Mouse (Mus musculus) hindbrain, embryonic 14.5 days (tissue): Measurements from ENCODE around the gene Zfp988. TPM values are rescaled to one million over a fixed set of nuclear protein-coding genes. Genes with fewer than 3 reads are reported as not detected.
"Not testable (repeated sequence)": the region's sequence is repeated elsewhere in the genome, so short reads cannot be mapped to it uniquely, and the experiment has no call there.

Source experiments
- ATAC-seq: fragments of 200-750 bp; cut with Nextera tagmentation; 2 replicates; pipeline ENCODE4 v1.8.0; 2017; ENCODE audit warnings: moderate number of reproducible peaks, mild to moderate bottlenecking, moderate TSS enrichment, moderate library complexity; ENCODE audit not compliant: low FRiP score
- DNase-seq: peaks from one replicate; pipeline ENCODE4 v3.0.0-alpha.2; 2015; ENCODE audit warnings: low spot score
- H3K27ac ChIP-seq: fragments of 300-500 bp; sonication (generic); 2 replicates; pipeline ENCODE4 v1.5.1; 2014; ENCODE audit warnings: mild to moderate bottlenecking, moderate library complexity
- H3K27me3 ChIP-seq: fragments of 300-500 bp; sonication (generic); 2 replicates; pipeline ENCODE4 v1.6.1; 2014; ENCODE audit warnings: mild to moderate bottlenecking, low read length, mixed read lengths; ENCODE audit not compliant: control insufficient read depth, insufficient read depth
- H3K36me3 ChIP-seq: fragments of 300-500 bp; sonication (generic); replicated peaks from 2 replicates; pipeline ENCODE4 v1.6.1; 2014; ENCODE audit not compliant: control insufficient read depth, insufficient read depth
- H3K4me1 ChIP-seq: fragments of 300-500 bp; sonication (generic); replicated peaks from 2 replicates; pipeline ENCODE4 v1.6.1; 2014; ENCODE audit warnings: antibody characterized with exemption, low read length, mixed read lengths; ENCODE audit not compliant: control insufficient read depth, insufficient read depth
- H3K4me2 ChIP-seq: fragments of 300-500 bp; sonication (generic); replicated peaks from 2 replicates; pipeline ENCODE4 v1.6.1; 2014; ENCODE audit warnings: mild to moderate bottlenecking, moderate library complexity
- H3K4me3 ChIP-seq: fragments of 300-500 bp; sonication (generic); replicated peaks from 2 replicates; pipeline ENCODE4 v1.5.1; 2014; ENCODE audit warnings: mild to moderate bottlenecking, low read length
- H3K9ac ChIP-seq: fragments of 300-500 bp; sonication (generic); 2 replicates; pipeline ENCODE4 v1.6.1; 2014
- H3K9me3 ChIP-seq: fragments of 300-500 bp; sonication (generic); 2 replicates; pipeline ENCODE4 v1.6.1; 2016; ENCODE audit warnings: low read length; ENCODE audit not compliant: control insufficient read depth
- WGBS: fragments of 180-500 bp; shearing (Covaris S2); extraction: QIAGEN DNeasy Blood & Tissue Kit; methylation state at CpG from one replicate; pipeline ENCODE4 v1.1.7; 2014; 5-methylcytosine and 5-hydroxymethylcytosine counted together
- polyA plus RNA-seq: library from polyadenylated mRNA; unstranded; fragments of >200 nt; fragmentation: Nextera tagmentation; extraction: Ambion mirVana; gene quantifications from 2 replicates; pipeline ENCODE4 v1.2.1, GENCODE M21; 2014

Zfp988 gene
- polyA plus RNA-seq, 1 experiment from 2014 or later = 0.19 TPM

GRCm38 (mm10) chr4:147349687-147350415 is 44.4 kb downstream of the Zfp988 start:
- not testable (repeated sequence) for H3K27me3 ChIP-seq, DNase-seq, H3K36me3 ChIP-seq, H3K4me1 ChIP-seq, H3K4me2 ChIP-seq, H3K27ac ChIP-seq, ATAC-seq, H3K4me3 ChIP-seq, H3K9ac ChIP-seq
- H3K9me3 ChIP-seq = peaks cover 58% of the 10 kb centered on the region
- 83% methylated on average over 9 of the region's 9 CpGs for WGBS

- not testable (repeated sequence) for ATAC-seq, H3K4me3 ChIP-seq, H3K9ac ChIP-seq, H3K4me2 ChIP-seq, H3K4me1 ChIP-seq, DNase-seq, H3K27ac ChIP-seq, H3K27me3 ChIP-seq, H3K36me3 ChIP-seq
- WGBS = 91% methylated on average over 2 of the region's 2 CpGs
- peaks cover 52% of the 10 kb centered on the region for H3K9me3 ChIP-seq
Measured at GRCm38 (mm10) chr4:147350541-147350940, 45.1 kb downstream of the Zfp988 start.

- peaks cover 47% of the 10 kb centered on the region for H3K9me3 ChIP-seq
- H3K4me1 ChIP-seq = not testable (repeated sequence)
Measured at GRCm38 (mm10) chr4:147351376-147351980, 46.0 kb downstream of the Zfp988 start.

GRCm38 (mm10) chr4:147353626-147354025 is 48.2 kb downstream of the Zfp988 start:
- DNase-seq, H3K27ac ChIP-seq, H3K4me1 ChIP-seq, H3K36me3 ChIP-seq, H3K4me3 ChIP-seq, H3K27me3 ChIP-seq, H3K4me2 ChIP-seq, ATAC-seq, H3K9ac ChIP-seq: not testable (repeated sequence)
- H3K9me3 ChIP-seq = peaks cover 33% of the 10 kb centered on the region
- WGBS = 88% methylated on average over 4 of the region's 4 CpGs

More at GRCm38 (mm10) chr4:147351376-147351980, 46.0 kb downstream of the Zfp988 start:
- not testable (repeated sequence) for ATAC-seq, H3K27ac ChIP-seq, H3K4me3 ChIP-seq, H3K36me3 ChIP-seq, H3K4me2 ChIP-seq, DNase-seq, H3K9ac ChIP-seq, H3K27me3 ChIP-seq
- WGBS = 85% methylated on average over 9 of the region's 13 CpGs

GRCm38 (mm10) chr4:147356042-147356441 is 50.6 kb downstream of the Zfp988 start:
- no CpG with 5 or more reads among the region's 3 CpGs for WGBS
- not testable (repeated sequence) for H3K4me3 ChIP-seq, H3K36me3 ChIP-seq, H3K4me2 ChIP-seq, H3K4me1 ChIP-seq, H3K9me3 ChIP-seq, DNase-seq, H3K27me3 ChIP-seq, H3K9ac ChIP-seq, H3K27ac ChIP-seq, ATAC-seq

- DNase-seq, H3K9me3 ChIP-seq, ATAC-seq, H3K27ac ChIP-seq, H3K9ac ChIP-seq, H3K4me1 ChIP-seq, H3K27me3 ChIP-seq, H3K4me2 ChIP-seq, H3K36me3 ChIP-seq, H3K4me3 ChIP-seq: not testable (repeated sequence)
- WGBS = no CpG with 5 or more reads among the region's 2 CpGs
Measured at GRCm38 (mm10) chr4:147357195-147357594, 51.7 kb downstream of the Zfp988 start.

GRCm38 (mm10) chr4:147361003-147361402 is 55.5 kb downstream of the Zfp988 start, which contains the start of gene Zfp978:
TSS of gene Zfp978 (plus strand) at chr4:147361303.
- H3K36me3 ChIP-seq, DNase-seq, H3K27ac ChIP-seq, H3K4me1 ChIP-seq, H3K9me3 ChIP-seq, H3K9ac ChIP-seq, H3K4me2 ChIP-seq, H3K4me3 ChIP-seq, ATAC-seq, H3K27me3 ChIP-seq: not testable (repeated sequence)
- WGBS = no CpG with 5 or more reads among the region's 6 CpGs

- no CpG with 5 or more reads among the region's 1 CpGs for WGBS
- H3K4me3 ChIP-seq, H3K4me2 ChIP-seq: not testable (repeated sequence)
Measured at GRCm38 (mm10) chr4:147361872-147362271, 56.4 kb downstream of the Zfp988 start.

GRCm38 (mm10) chr4:147369564-147369963 is 64.1 kb downstream of the Zfp988 start:
- H3K4me3 ChIP-seq, H3K27ac ChIP-seq, H3K27me3 ChIP-seq, H3K9ac ChIP-seq, H3K4me1 ChIP-seq, DNase-seq, H3K4me2 ChIP-seq, H3K36me3 ChIP-seq, H3K9me3 ChIP-seq: not testable (repeated sequence)
- WGBS = no CpG with 5 or more reads among the region's 2 CpGs
- ATAC-seq = peak; percentile 78

More at GRCm38 (mm10) chr4:147361872-147362271, 56.4 kb downstream of the Zfp988 start:
- not testable (repeated sequence) for H3K27ac ChIP-seq, H3K9me3 ChIP-seq, H3K27me3 ChIP-seq, DNase-seq, H3K9ac ChIP-seq, H3K4me1 ChIP-seq, ATAC-seq, H3K36me3 ChIP-seq
